Mouse (Mus musculus) heart, postnatal 4 days (tissue): ENCODE results near the gene Prrg4. TPM values are rescaled to one million over a fixed set of nuclear protein-coding genes. Genes with fewer than 3 reads are reported as not detected.
"Not testable (repeated sequence)": the region's sequence is repeated elsewhere in the genome, so short reads cannot be mapped to it uniquely, and the experiment has no call there.

Experiments
- DNase-seq: peaks from one replicate; pipeline ENCODE4 v3.0.0; 2021
- total RNA-seq, 2 experiments: library from RNA; stranded (reverse); gene quantifications; 2 replicates each; pipeline ENCODE4 v1.2.3; 2021

Gene Prrg4
- 1 to 10 TPM; 2.8 to 3.3 TPM for total RNA-seq

GRCm38 (mm10) chr2:104849276-104849990 is at the start of gene Prrg4:
TSS of gene Prrg4 (minus strand) at chr2:104849876.
- DNase-seq = peak; percentile 80

- DNase-seq = peak; percentile 88
Observed at GRCm38 (mm10) chr2:104887882-104888566, 38.3 kb upstream of the Prrg4 start.

- not testable (repeated sequence) for DNase-seq
Observed at GRCm38 (mm10) chr2:104887331-104887730, 37.7 kb upstream of the Prrg4 start.

GRCm38 (mm10) chr2:104886109-104886508 is 36.4 kb upstream of the Prrg4 start:
- DNase-seq = no peak

GRCm38 (mm10) chr2:104878794-104879193 is 29.1 kb upstream of the Prrg4 start:
- no peak for DNase-seq

- DNase-seq = no peak
Observed at GRCm38 (mm10) chr2:104869101-104869500, 19.4 kb upstream of the Prrg4 start.

GRCm38 (mm10) chr2:104867282-104867855 is 17.7 kb upstream of the Prrg4 start, which contains the start of gene Ccdc73:
TSS of gene Ccdc73 (plus strand) at chr2:104867805.
- peak; percentile 27 for DNase-seq

- no peak for DNase-seq
Observed at GRCm38 (mm10) chr2:104864176-104864860, 14.6 kb upstream of the Prrg4 start.

- no peak for DNase-seq
Observed at GRCm38 (mm10) chr2:104860426-104860825, 10.8 kb upstream of the Prrg4 start.

- no peak for DNase-seq
Observed at GRCm38 (mm10) chr2:104859060-104859459, 9.4 kb upstream of the Prrg4 start.

- DNase-seq = not testable (repeated sequence)
Observed at GRCm38 (mm10) chr2:104858083-104858482, 8.4 kb upstream of the Prrg4 start.

GRCm38 (mm10) chr2:104856218-104856617 is 6.5 kb upstream of the Prrg4 start:
- no peak for DNase-seq

GRCm38 (mm10) chr2:104855732-104856131 is 6.1 kb upstream of the Prrg4 start:
- DNase-seq = no peak

- no peak for DNase-seq
Observed at GRCm38 (mm10) chr2:104854836-104855235, 5.2 kb upstream of the Prrg4 start.

GRCm38 (mm10) chr2:104852546-104852945 is 2.9 kb upstream of the Prrg4 start:
- DNase-seq = no peak

GRCm38 (mm10) chr2:104851686-104852085 is 2.0 kb upstream of the Prrg4 start:
- no peak for DNase-seq

- no peak for DNase-seq
Observed at GRCm38 (mm10) chr2:104849991-104850359, 299 bp upstream of the Prrg4 start.

GRCm38 (mm10) chr2:104848235-104849161 is 1.2 kb downstream of the Prrg4 start:
- no peak for DNase-seq

GRCm38 (mm10) chr2:104847645-104848044 is 2.0 kb downstream of the Prrg4 start:
- peak; percentile 32 for DNase-seq

- DNase-seq = no peak
Observed at GRCm38 (mm10) chr2:104846638-104847414, 2.9 kb downstream of the Prrg4 start.

GRCm38 (mm10) chr2:104842559-104842958 is 7.1 kb downstream of the Prrg4 start:
- DNase-seq = no peak
